Mouse (Mus musculus) lung, adult 2 months (tissue): Measurements from ENCODE around the gene Prrg2.

Experiments used
- CTCF ChIP-seq: fragments of 200-500 bp; IDR thresholded peaks from 2 replicates; pipeline ENCODE4 v1.5.1; 2011; ENCODE audit warnings: mild to moderate bottlenecking, low read length, control low read depth; ENCODE audit not compliant: insufficient read depth
- POLR2A ChIP-seq: fragments of 200-500 bp; IDR thresholded peaks from 2 replicates; pipeline ENCODE4 v1.6.1; 2011; ENCODE audit warnings: low read depth, mild to moderate bottlenecking, control low read depth, low read length, borderline replicate concordance; ENCODE audit errors: extremely low read depth

- TF ChIP-seq CTCF (no peak), POLR2A (no peak)
Measured at GRCm38 (mm10) chr7:45067190-45067999, 4.9 kb upstream of the Prrg2 start.
